Mouse (Mus musculus): ENCODE measurements at regions not wholly inside any gene's neighbourhood (a gene's known extent, or its start where the extent isn't known, plus 50 kb on each side); places are given as distances from the start of the nearest gene placed in this dataset.
"Not testable (repeated sequence)": the region's sequence is repeated elsewhere in the genome, so short reads cannot be mapped to it uniquely, and the experiment has no call there.

DNA sequence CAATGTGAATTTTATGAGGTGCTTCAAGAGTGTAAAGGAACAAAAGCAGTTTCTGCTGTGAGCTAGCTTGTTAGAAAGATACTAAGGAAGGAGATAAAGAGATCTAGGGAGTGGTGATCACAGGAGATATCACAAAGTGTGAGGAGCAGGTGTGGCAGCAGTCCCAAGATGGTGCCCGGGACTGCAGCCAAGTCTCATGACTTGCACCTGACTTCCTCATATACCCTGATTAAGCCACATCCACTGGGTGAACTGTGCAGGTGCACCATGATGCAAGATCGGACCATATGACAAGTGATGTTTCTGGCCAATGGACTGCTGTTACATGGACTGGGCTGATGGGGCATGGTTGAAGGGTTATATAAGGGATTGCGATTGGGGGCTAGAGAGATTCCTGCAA is 197.8 kb upstream of the Atp10a start:
- WGBS (ENCODE audit: insufficient replicate concordance): 69% methylated on average over 3 of the region's 3 CpGs
- not testable (repeated sequence) for H3K9me3 ChIP-seq (replicated peaks; ENCODE audit: control insufficient read depth, low read length); H3K9ac ChIP-seq (ENCODE audit: low read depth, low read length); H3K36me3 ChIP-seq (ENCODE audit: control insufficient read depth, insufficient read depth); ATAC-seq (ENCODE audit: low read depth); H3K27me3 ChIP-seq (ENCODE audit: control insufficient read depth, insufficient read depth, low read depth, low read length); H3K4me1 ChIP-seq (ENCODE audit: control insufficient read depth, low read depth, low read length); H3K27ac ChIP-seq (ENCODE audit: low read length); H3K4me2 ChIP-seq (ENCODE audit: low read depth, low read length); H3K4me3 ChIP-seq (ENCODE audit: low read depth, low read length)

GRCm38 (mm10) chr7:58460939-58461338 is 195.0 kb upstream of the Atp10a start:
- WGBS (ENCODE audit: insufficient replicate concordance): 56% methylated on average over 2 of the region's 2 CpGs
- no peaks in the 10 kb centered on the region for H3K4me1 ChIP-seq (ENCODE audit: control insufficient read depth, low read depth, low read length)
- H3K9me3 ChIP-seq (replicated peaks; ENCODE audit: control insufficient read depth, low read length): no peaks in the 10 kb centered on the region
- no peak overlapping the region for H3K4me2 ChIP-seq (ENCODE audit: low read depth, low read length)
- H3K27ac ChIP-seq (ENCODE audit: low read length): no peak overlapping the region
- H3K9ac ChIP-seq (ENCODE audit: low read depth, low read length): no peak overlapping the region
- no peak overlapping the region for H3K4me3 ChIP-seq (ENCODE audit: low read depth, low read length)
- ATAC-seq (ENCODE audit: low read depth): no peak
- no peaks in the 10 kb centered on the region for H3K27me3 ChIP-seq (ENCODE audit: control insufficient read depth, insufficient read depth, low read depth, low read length)
- H3K36me3 ChIP-seq (ENCODE audit: control insufficient read depth, insufficient read depth): no peaks in the 10 kb centered on the region

DNA sequence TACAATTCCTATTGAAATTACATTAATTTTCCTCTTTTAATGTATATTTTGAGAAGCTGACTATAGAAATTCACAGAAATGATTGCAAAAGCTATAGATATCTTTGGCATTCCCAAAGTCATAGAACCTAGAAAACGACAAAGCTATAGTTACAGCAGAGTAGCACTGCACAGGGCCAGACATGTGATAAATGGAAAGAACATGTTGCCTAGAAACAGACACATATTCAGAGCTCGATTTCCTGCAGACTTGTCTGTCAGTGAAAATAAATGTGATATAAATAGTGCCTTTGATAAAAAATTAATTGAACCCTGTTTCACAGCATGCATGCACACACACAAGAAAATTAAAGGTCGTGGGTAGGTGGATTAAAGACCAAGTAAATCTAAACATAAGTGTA is 182.8 kb upstream of the Atp10a start:
- H3K4me2 ChIP-seq (ENCODE audit: low read depth, low read length): no peak overlapping the region
- H3K4me3 ChIP-seq (ENCODE audit: low read depth, low read length): no peak overlapping the region
- H3K9ac ChIP-seq (ENCODE audit: low read depth, low read length): no peak overlapping the region
- ATAC-seq (ENCODE audit: low read depth): no peak
- H3K27ac ChIP-seq (ENCODE audit: low read length): no peak overlapping the region
- no peaks in the 10 kb centered on the region for H3K27me3 ChIP-seq (ENCODE audit: control insufficient read depth, insufficient read depth, low read depth, low read length)
- no peaks in the 10 kb centered on the region for H3K4me1 ChIP-seq (ENCODE audit: control insufficient read depth, low read depth, low read length)
- no peaks in the 10 kb centered on the region for H3K9me3 ChIP-seq (replicated peaks; ENCODE audit: control insufficient read depth, low read length)
- H3K36me3 ChIP-seq (ENCODE audit: control insufficient read depth, insufficient read depth): no peaks in the 10 kb centered on the region
- WGBS (ENCODE audit: insufficient replicate concordance): 31% methylated on average over 3 of the region's 3 CpGs

DNA sequence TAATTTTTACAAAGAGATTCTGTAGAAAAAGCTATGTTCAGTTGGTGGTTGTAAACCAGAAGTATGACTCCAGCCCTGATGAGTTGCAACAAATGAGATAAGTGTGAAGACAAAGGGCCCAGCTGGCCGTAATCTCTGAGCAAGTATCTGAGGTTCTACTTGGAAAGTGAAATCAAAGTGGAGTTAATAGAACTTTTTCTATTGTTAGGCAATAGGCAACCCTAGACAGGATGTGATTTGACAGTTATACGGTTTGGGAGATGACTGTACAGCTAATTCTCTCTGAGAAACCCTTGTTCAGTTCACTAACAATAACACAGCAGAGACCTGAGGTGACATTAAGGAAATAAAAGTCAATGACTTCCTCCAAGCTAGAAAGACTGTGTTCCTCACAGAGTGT is 180.8 kb upstream of the Atp10a start:
- Histone ChIP-seq H3K4me3 (ENCODE audit: low read depth, low read length) (no peak overlapping the region), H3K4me1 (ENCODE audit: control insufficient read depth, low read depth, low read length) (no peaks in the 10 kb centered on the region), H3K27ac (ENCODE audit: low read length) (no peak overlapping the region), H3K9me3 (replicated peaks; ENCODE audit: control insufficient read depth, low read length) (no peaks in the 10 kb centered on the region), H3K36me3 (ENCODE audit: control insufficient read depth, insufficient read depth) (no peaks in the 10 kb centered on the region), H3K9ac (ENCODE audit: low read depth, low read length) (no peak overlapping the region), H3K27me3 (ENCODE audit: control insufficient read depth, insufficient read depth, low read depth, low read length) (no peaks in the 10 kb centered on the region), H3K4me2 (ENCODE audit: low read depth, low read length) (no peak overlapping the region)
- ATAC-seq (ENCODE audit: low read depth): no peak
- 35% methylated on average over 2 of the region's 2 CpGs for WGBS (ENCODE audit: insufficient replicate concordance)

GRCm38 (mm10) chr7:58488250-58488649 is 167.7 kb upstream of the Atp10a start:
- WGBS (ENCODE audit: insufficient replicate concordance): 48% methylated on average over 2 of the region's 2 CpGs

More at GRCm38 (mm10) chr7:58488250-58488649, 167.7 kb upstream of the Atp10a start:
- Histone ChIP-seq H3K9me3 (replicated peaks; ENCODE audit: control insufficient read depth, low read length) (no peaks in the 10 kb centered on the region), H3K4me1 (ENCODE audit: control insufficient read depth, low read depth, low read length) (no peaks in the 10 kb centered on the region), H3K27ac (ENCODE audit: low read length) (no peak overlapping the region), H3K4me3 (ENCODE audit: low read depth, low read length) (no peak overlapping the region), H3K27me3 (ENCODE audit: control insufficient read depth, insufficient read depth, low read depth, low read length) (no peaks in the 10 kb centered on the region), H3K9ac (ENCODE audit: low read depth, low read length) (no peak overlapping the region), H3K36me3 (ENCODE audit: control insufficient read depth, insufficient read depth) (no peaks in the 10 kb centered on the region), H3K4me2 (ENCODE audit: low read depth, low read length) (no peak overlapping the region)
- ATAC-seq (ENCODE audit: low read depth): no peak
